Comparison of ENCODE assay signal across 10 mouse cellular contexts in the genomic region with DNA sequence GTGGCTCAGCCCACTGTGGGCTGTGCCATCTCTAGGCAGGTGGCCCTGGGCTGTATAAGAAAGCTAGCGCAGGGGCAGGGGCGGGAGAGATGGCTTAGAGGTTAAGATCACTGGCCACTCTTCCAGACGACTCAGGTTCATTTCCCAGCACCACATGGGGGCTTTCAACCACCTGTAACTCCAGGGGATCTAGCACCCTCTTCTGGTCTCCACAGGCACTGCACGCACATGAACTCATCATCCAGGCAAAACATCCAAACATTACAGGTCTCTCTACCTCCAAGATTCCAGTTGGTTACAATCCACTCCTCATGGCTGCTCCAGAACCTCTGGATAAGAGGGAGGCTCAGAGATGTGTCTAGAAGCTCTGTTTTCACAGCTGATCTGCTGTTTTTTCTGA. TPM values are rescaled to one million over a fixed set of nuclear protein-coding genes. Genes with fewer than 3 reads are reported as not detected.
DNase-seq lines count a peak whose midpoint lies in the region; ATAC-seq and TF ChIP-seq lines count a peak whose summit lies in the region.
"Had no signal": no experiment of that assay in that cellular context is flagged by ENCODE, and none has a peak within 500 bp of the region (broad histone marks: within the 10 kb centered on the region; RNA-seq: fewer than 3 reads in every experiment).

No protein-coding gene starts in this region.

- H3K27ac ChIP-seq in kidney, postnatal 0 days: no peak overlapping the region
- H3K27ac ChIP-seq: midbrain, embryonic 10.5 days had no signal

- no peaks in the 10 kb centered on the region for H3K27me3 ChIP-seq in kidney, postnatal 0 days (ENCODE audit: insufficient read depth, low read length)
- peaks cover 17% of the 10 kb centered on the region for H3K27me3 ChIP-seq in E14TG2a.4 (ENCODE audit: insufficient read depth, low read length)

- DNase-seq in kidney, postnatal 0 days (ENCODE audit: low spot score): no peak
- DNase-seq in kidney, postnatal 10 days: no peak
- DNase-seq in 3T3-L1 (ENCODE audit: low read depth, low spot score): peak; percentile 15
- no peak for DNase-seq in adrenal gland, adult 2 months
- no peak for DNase-seq in yolk sac, embryonic 10.5 days (ENCODE audit: low spot score)

- H3K36me3 ChIP-seq in kidney, postnatal 0 days (ENCODE audit: insufficient read depth, low read length): no peaks in the 10 kb centered on the region
- no peaks in the 10 kb centered on the region for H3K36me3 ChIP-seq in E14TG2a.4 (ENCODE audit: insufficient read depth, low read length)
- H3K36me3 ChIP-seq: midbrain, embryonic 10.5 days had no signal

- no peak overlapping the region for H3K4me2 ChIP-seq in kidney, postnatal 0 days (ENCODE audit: low read length)

- no peaks in the 10 kb centered on the region for H3K4me1 ChIP-seq in kidney, postnatal 0 days (replicated peaks; ENCODE audit: insufficient read depth, low read length)
- H3K4me1 ChIP-seq in E14TG2a.4 (replicated peaks; ENCODE audit: low read depth, low read length): 0 out of 2 replicates have a peak, but pooled peaks cover 2% of the 10 kb centered on the region
- H3K4me1 ChIP-seq: midbrain, embryonic 10.5 days had no signal

- 50% methylated on average over 4 of the region's 4 CpGs for WGBS in kidney, postnatal 0 days

- no peak for ATAC-seq in kidney, postnatal 0 days (replicated peaks; ENCODE audit: low FRiP score, low read depth)
- ATAC-seq in erythroblast, adult 5-6 weeks (replicated peaks; ENCODE audit: low FRiP score, poor library complexity, severe bottlenecking): peak; percentile 65
- ATAC-seq: activated CD4-positive, CD25-positive, alpha-beta regulatory T cell, adult 4 months; intestine, embryonic 16.5 days had no signal

- peak; percentile 53 for TF ChIP-seq CTCF in kidney, postnatal 0 days (IDR thresholded peaks at IDR 0.05; ENCODE audit: low read depth)
- peak; percentile 96 for TF ChIP-seq CTCF in E14TG2a.4 (conservative IDR thresholded peaks at IDR 0.05; ENCODE audit: low read length)

- no peak overlapping the region for H3K9ac ChIP-seq in kidney, postnatal 0 days (ENCODE audit: low read depth, low read length)

- H3K4me3 ChIP-seq in kidney, postnatal 0 days (replicated peaks; ENCODE audit: low read depth, low read length): no peak overlapping the region
- no peak overlapping the region for H3K4me3 ChIP-seq in E14TG2a.4 (replicated peaks; ENCODE audit: low read length)
- H3K4me3 ChIP-seq: midbrain, embryonic 10.5 days had no signal

- no peaks in the 10 kb centered on the region for H3K9me3 ChIP-seq in kidney, postnatal 0 days (replicated peaks; ENCODE audit: low read length)
- H3K9me3 ChIP-seq in E14TG2a.4 (ENCODE audit: low read length): no peaks in the 10 kb centered on the region
- H3K9me3 ChIP-seq: midbrain, embryonic 10.5 days had no signal

RNA-seq across cellular contexts. Expression of a gene that starts 12.8 kb away (rescaled TPM):
- polyA plus RNA-seq in kidney, postnatal 0 days (2015; fragmentation: Nextera tagmentation; extraction: Ambion mirVana): not detected in 2 replicates
- not detected in 2 replicates for total RNA-seq in erythroblast, adult 5-6 weeks (2015; ENCODE audit: low replicate concordance)
- not detected in 2 replicates for total RNA-seq in erythroblast, adult 5-6 weeks (2017; ENCODE audit: low replicate concordance)
- total RNA-seq in adrenal gland, adult 2 months (2021): not detected
- not detected in 2 replicates for polyA plus RNA-seq in adrenal gland, adult 2 months (2012; rRNA removed)
- polyA plus RNA-seq: activated CD4-positive, CD25-positive, alpha-beta regulatory T cell, adult 4 months had no signal

RNA-seq across cellular contexts. Expression of a gene that starts 13.7 kb away (rescaled TPM):
- polyA plus RNA-seq in kidney, postnatal 0 days (2015; fragmentation: Nextera tagmentation; extraction: Ambion mirVana): 372 and 395 TPM in 2 replicates
- 37.2 and 39.2 TPM in 2 replicates for total RNA-seq in erythroblast, adult 5-6 weeks (2015; ENCODE audit: low replicate concordance)
- 14.1 and 32.3 TPM in 2 replicates for total RNA-seq in erythroblast, adult 5-6 weeks (2017; ENCODE audit: low replicate concordance)
- total RNA-seq in adrenal gland, adult 2 months (2021): 100 to 1,000 TPM; 394 to 566 TPM
- 82.0 and 95.3 TPM in 2 replicates for polyA plus RNA-seq in adrenal gland, adult 2 months (2012; rRNA removed)

Comparison
In these comparisons a context has a peak if more than half of its experiments do, and no peak if none do; other contexts are left out.
1. RNA of a gene that starts 13.7 kb away (total RNA-seq): 394 to 566 TPM in adrenal gland, adult 2 months; 14.1 to 39.2 TPM in erythroblast, adult 5-6 weeks; every median in the first group is over 4 times any median in the second.